Mouse (Mus musculus) megakaryocyte, embryonic 14.5 days (primary cell): ENCODE results near the gene Nicn1.
"Not testable (repeated sequence)": the region's sequence is repeated elsewhere in the genome, so short reads cannot be mapped to it uniquely, and the experiment has no call there.

Experiments
- FLI1 ChIP-seq: IDR thresholded peaks from 2 replicates; pipeline ENCODE4 v1.6.1; 2012; ENCODE audit warnings: low read length, inconsistent platforms, mixed read lengths
- GATA1 ChIP-seq: IDR thresholded peaks from 3 replicates; pipeline ENCODE4 v1.6.1; 2012; ENCODE audit warnings: mixed read lengths, low read length, inconsistent platforms, borderline replicate concordance

DNA sequence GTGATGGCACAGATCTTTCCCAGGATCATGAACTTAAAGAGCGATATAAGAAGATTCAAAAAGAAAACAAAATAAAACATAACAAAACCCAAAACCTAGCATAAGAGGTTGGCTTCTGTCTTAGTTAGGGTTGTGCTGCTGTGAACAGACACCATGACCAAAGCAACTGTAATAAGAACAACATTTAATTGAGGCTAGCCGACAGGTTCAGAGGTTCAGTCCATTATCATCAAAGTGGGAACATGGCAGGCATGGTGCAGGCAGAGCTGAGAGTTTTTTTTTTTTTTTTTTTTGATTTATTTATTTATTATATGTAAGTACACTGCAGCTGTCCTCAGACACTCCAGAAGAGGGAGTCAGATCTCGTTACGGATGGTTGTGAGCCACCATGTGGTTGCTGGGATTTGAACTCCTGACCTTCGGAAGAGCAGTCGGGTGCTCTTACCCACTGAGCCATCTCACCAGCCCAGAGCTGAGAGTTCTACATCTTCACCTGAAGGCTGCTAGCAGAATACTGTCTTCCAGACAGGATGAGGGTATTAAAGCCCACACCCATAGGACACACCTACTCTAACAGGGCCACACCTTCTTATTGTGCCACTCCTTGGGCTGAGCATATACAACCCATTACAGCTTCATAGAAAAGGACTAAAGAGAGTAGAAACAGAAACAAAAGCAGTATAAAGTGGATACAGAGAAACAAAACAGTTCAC is 2.5 kb upstream of the Nicn1 start:
- TF ChIP-seq GATA1, FLI1: not testable (repeated sequence)
